Mouse (Mus musculus): ENCODE measurements around the gene B4galt3. TPM values are rescaled to one million over a fixed set of nuclear protein-coding genes. Genes with fewer than 3 reads are reported as not detected.
"Not testable (repeated sequence)": the region's sequence is repeated elsewhere in the genome, so short reads cannot be mapped to it uniquely, and the experiment has no call there.

B4galt3 gene
- polyA plus RNA-seq, 1 experiment from 2014 or later = 66.3 TPM

GRCm38 (mm10) chr1:171293351-171293750, 23.2 kb downstream of the B4galt3 start:
- ATAC-seq (ENCODE audit: low FRiP score) (no peak), DNase-seq (ENCODE audit: low spot score) (no peak)
- H3K27me3 ChIP-seq (ENCODE audit: control insufficient read depth, insufficient read depth, low read length) = peaks cover 6% of the 10 kb centered on the region
- 0 out of 2 replicates have a peak, but pooled peaks cover 3% of the 10 kb centered on the region for H3K4me1 ChIP-seq (replicated peaks; ENCODE audit: control insufficient read depth, insufficient read depth, low read length)
- H3K9ac ChIP-seq (ENCODE audit: low read depth, low read length) = no peak overlapping the region; the same call in 1 of the 2 replicates
- H3K4me3 ChIP-seq (ENCODE audit: low read depth, low read length) = no peak overlapping the region
- H3K27ac ChIP-seq (ENCODE audit: low read depth, low read length) = no peak overlapping the region
- H3K4me2 ChIP-seq (replicated peaks; ENCODE audit: low read depth, low read length) = no peak overlapping the region
- no peaks in the 10 kb centered on the region for H3K36me3 ChIP-seq (ENCODE audit: control insufficient read depth, insufficient read depth, low read length)
- 91% methylated on average over 3 of the region's 3 CpGs for WGBS
- no peaks in the 10 kb centered on the region for H3K9me3 ChIP-seq (ENCODE audit: control insufficient read depth, low read length)

DNA sequence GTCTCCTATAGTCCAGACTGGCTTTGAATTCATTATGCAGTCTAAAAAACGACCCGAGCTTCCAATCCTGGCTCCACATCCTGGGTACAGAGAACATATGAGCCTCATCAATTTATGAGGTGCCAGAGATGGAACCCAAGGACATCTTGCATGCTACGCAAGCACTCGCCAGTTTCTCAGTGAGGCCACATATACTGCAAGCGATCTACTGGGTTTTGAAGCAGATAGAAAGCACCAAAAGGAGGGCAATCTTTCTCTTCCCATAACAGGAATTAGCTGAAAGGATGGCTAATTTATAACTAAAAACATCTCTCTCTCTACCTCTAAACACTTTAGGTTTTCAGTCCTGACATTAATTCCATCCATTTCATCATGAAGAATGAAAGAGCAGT, 23.8 kb downstream of the B4galt3 start:
- no peaks in the 10 kb centered on the region for H3K36me3 ChIP-seq (ENCODE audit: control insufficient read depth, insufficient read depth, low read length)
- 0 out of 2 replicates have a peak, but pooled peaks cover 3% of the 10 kb centered on the region for H3K4me1 ChIP-seq (replicated peaks; ENCODE audit: control insufficient read depth, insufficient read depth, low read length)
- peak overlapping the region; percentile 65 for H3K4me2 ChIP-seq (replicated peaks; ENCODE audit: low read depth, low read length)
- H3K27me3 ChIP-seq (ENCODE audit: control insufficient read depth, insufficient read depth, low read length) = peaks cover 6% of the 10 kb centered on the region
- peak overlapping the region; percentile 81 for H3K9ac ChIP-seq (ENCODE audit: low read depth, low read length)
- no peaks in the 10 kb centered on the region for H3K9me3 ChIP-seq (ENCODE audit: control insufficient read depth, low read length)
- WGBS = 50% methylated on average over 5 of the region's 5 CpGs
- H3K27ac ChIP-seq (ENCODE audit: low read depth, low read length) = peak overlapping the region; percentile 33
- ATAC-seq (ENCODE audit: low FRiP score) (no peak), DNase-seq (ENCODE audit: low spot score) (no peak)
- peak overlapping the region; percentile 48 for H3K4me3 ChIP-seq (ENCODE audit: low read depth, low read length)

DNA sequence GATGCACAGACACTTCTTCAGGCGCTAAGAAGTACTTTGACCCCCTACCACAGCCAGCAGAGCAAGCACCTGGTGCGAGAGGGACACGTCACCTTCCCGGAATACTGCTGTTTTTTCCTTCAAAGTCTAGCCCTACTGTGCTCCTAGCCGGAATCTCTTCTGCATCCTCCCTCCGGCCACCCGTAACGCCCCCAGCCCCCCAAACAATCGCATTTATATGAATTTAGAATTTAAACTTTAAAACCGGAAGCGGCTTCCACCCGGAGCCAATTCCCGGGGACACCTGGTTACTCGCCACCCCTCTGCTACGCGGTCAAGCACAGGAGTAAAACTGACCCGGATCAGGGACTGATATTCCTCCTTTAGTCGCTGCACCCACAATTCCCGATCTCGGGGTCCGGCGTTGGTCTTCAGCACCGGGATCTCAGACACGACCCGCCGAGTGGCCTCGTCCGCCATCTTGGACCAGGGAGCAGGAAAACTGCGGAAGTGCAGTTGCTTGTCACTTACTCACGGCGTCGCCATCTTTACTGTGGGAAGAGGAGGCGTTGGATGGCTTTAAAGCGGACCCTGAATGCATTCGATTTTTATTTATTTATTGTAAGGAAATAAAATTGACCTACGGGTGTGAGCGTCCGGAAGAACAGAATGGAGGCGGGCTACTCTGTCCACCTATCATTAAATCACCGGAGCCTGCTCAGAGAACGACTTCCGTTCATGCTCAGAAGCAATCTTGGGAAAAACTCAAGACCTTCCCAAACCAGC, 24.4 kb downstream of the B4galt3 start, which contains the start of gene Ufc1:
Gene Ufc1, minus strand, starts transcription at position 727 of the 765 bp plus-strand sequence.
- H3K27me3 ChIP-seq (ENCODE audit: control insufficient read depth, insufficient read depth, low read length) = peaks cover 6% of the 10 kb centered on the region
- H3K9ac ChIP-seq (ENCODE audit: low read depth, low read length) = peak within 1 kb of the TSS; percentile 81
- H3K4me2 ChIP-seq (replicated peaks; ENCODE audit: low read depth, low read length) = peak within 1 kb of the TSS; percentile 65
- peak; percentile 87 for ATAC-seq (ENCODE audit: low FRiP score)
- DNase-seq (ENCODE audit: low spot score) = peak; percentile 85
- H3K4me3 ChIP-seq (ENCODE audit: low read depth, low read length) = peak within 1 kb of the TSS; percentile 48
- H3K4me1 ChIP-seq (replicated peaks; ENCODE audit: control insufficient read depth, insufficient read depth, low read length) = 0 out of 2 replicates have a peak, but pooled peaks cover 3% of the 10 kb centered on the region
- H3K9me3 ChIP-seq (ENCODE audit: control insufficient read depth, low read length) = no peaks in the 10 kb centered on the region
- WGBS = 1% methylated on average over 42 of the region's 42 CpGs
- no peaks in the 10 kb centered on the region for H3K36me3 ChIP-seq (ENCODE audit: control insufficient read depth, insufficient read depth, low read length)
- H3K27ac ChIP-seq (ENCODE audit: low read depth, low read length) = peak within 1 kb of the TSS; percentile 89

- WGBS = 16% methylated on average over 3 of the region's 3 CpGs
- Histone ChIP-seq H3K9me3 (ENCODE audit: control insufficient read depth, low read length) (no peaks in the 10 kb centered on the region), H3K27me3 (ENCODE audit: control insufficient read depth, insufficient read depth, low read length) (peaks cover 6% of the 10 kb centered on the region), H3K4me3 (ENCODE audit: low read depth, low read length) (peak overlapping the region; percentile 48), H3K9ac (ENCODE audit: low read depth, low read length) (peak overlapping the region; percentile 81), H3K27ac (ENCODE audit: low read depth, low read length) (peak overlapping the region; percentile 89; the same call in 1 of the 2 replicates), H3K36me3 (ENCODE audit: control insufficient read depth, insufficient read depth, low read length) (no peaks in the 10 kb centered on the region), H3K4me2 (replicated peaks; ENCODE audit: low read depth, low read length) (peak overlapping the region; percentile 43), H3K4me1 (replicated peaks; ENCODE audit: control insufficient read depth, insufficient read depth, low read length) (0 out of 2 replicates have a peak, but pooled peaks cover 3% of the 10 kb centered on the region)
- ATAC-seq (ENCODE audit: low FRiP score) = 0 out of 2 replicates have a peak, but pooled peaks have one; percentile 31
- no peak for DNase-seq (ENCODE audit: low spot score)
These were observed 24.9 kb downstream of the B4galt3 start for GRCm38 (mm10) chr1:171295063-171295402.

DNA sequence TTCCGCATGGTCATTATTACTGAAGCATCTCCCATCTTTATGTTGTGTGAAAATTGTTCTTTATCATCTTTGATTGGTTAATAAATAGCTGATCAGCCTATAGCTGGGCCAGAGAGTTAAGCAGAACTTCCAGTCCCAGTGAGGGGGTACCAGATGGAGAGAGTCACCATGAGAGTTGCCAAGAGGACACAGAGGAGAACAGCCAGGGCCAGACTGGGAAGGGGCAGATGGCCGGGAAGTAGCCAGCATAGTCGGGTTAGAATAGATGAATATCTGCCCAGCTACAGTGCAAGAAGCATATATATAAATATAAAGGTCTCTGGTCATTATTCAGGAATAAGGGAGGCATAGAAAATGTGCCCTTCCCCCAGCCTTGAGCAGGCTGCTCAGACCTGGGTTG, 28.1 kb downstream of the B4galt3 start:
- no peak overlapping the region for H3K4me2 ChIP-seq (replicated peaks; ENCODE audit: low read depth, low read length)
- no peak overlapping the region for H3K9ac ChIP-seq (ENCODE audit: low read depth, low read length)
- 0 out of 2 replicates have a peak, but pooled peaks cover 3% of the 10 kb centered on the region for H3K4me1 ChIP-seq (replicated peaks; ENCODE audit: control insufficient read depth, insufficient read depth, low read length)
- no peak overlapping the region for H3K27ac ChIP-seq (ENCODE audit: low read depth, low read length)
- H3K4me3 ChIP-seq (ENCODE audit: low read depth, low read length) = no peak overlapping the region
- 71% methylated on average over 3 of the region's 3 CpGs for WGBS
- no peaks in the 10 kb centered on the region for H3K36me3 ChIP-seq (ENCODE audit: control insufficient read depth, insufficient read depth, low read length)
- ATAC-seq (ENCODE audit: low FRiP score) (no peak), DNase-seq (ENCODE audit: low spot score) (no peak)
- peaks cover 6% of the 10 kb centered on the region for H3K27me3 ChIP-seq (ENCODE audit: control insufficient read depth, insufficient read depth, low read length)
- H3K9me3 ChIP-seq (ENCODE audit: control insufficient read depth, low read length) = no peaks in the 10 kb centered on the region

- H3K4me3 ChIP-seq (ENCODE audit: low read depth, low read length); H3K9me3 ChIP-seq (ENCODE audit: control insufficient read depth, low read length); H3K36me3 ChIP-seq (ENCODE audit: control insufficient read depth, insufficient read depth, low read length); H3K27ac ChIP-seq (ENCODE audit: low read depth, low read length); DNase-seq (ENCODE audit: low spot score); ATAC-seq (ENCODE audit: low FRiP score); H3K4me2 ChIP-seq (replicated peaks; ENCODE audit: low read depth, low read length); H3K9ac ChIP-seq (ENCODE audit: low read depth, low read length); H3K4me1 ChIP-seq (replicated peaks; ENCODE audit: control insufficient read depth, insufficient read depth, low read length); H3K27me3 ChIP-seq (ENCODE audit: control insufficient read depth, insufficient read depth, low read length): not testable (repeated sequence)
- 74% methylated on average over 5 of the region's 5 CpGs for WGBS
These were observed 36.0 kb downstream of the B4galt3 start for GRCm38 (mm10) chr1:171306157-171306556.

GRCm38 (mm10) chr1:171309321-171309720, 39.2 kb downstream of the B4galt3 start:
- H3K4me1 ChIP-seq (replicated peaks; ENCODE audit: control insufficient read depth, insufficient read depth, low read length) = no peaks in the 10 kb centered on the region
- H3K27me3 ChIP-seq (ENCODE audit: control insufficient read depth, insufficient read depth, low read length) = no peaks in the 10 kb centered on the region
- no peak overlapping the region for H3K4me3 ChIP-seq (ENCODE audit: low read depth, low read length)
- H3K36me3 ChIP-seq (ENCODE audit: control insufficient read depth, insufficient read depth, low read length) = no peaks in the 10 kb centered on the region
- ATAC-seq (ENCODE audit: low FRiP score) (no peak), DNase-seq (ENCODE audit: low spot score) (no peak)
- no peak overlapping the region for H3K9ac ChIP-seq (ENCODE audit: low read depth, low read length)
- no peak overlapping the region for H3K4me2 ChIP-seq (replicated peaks; ENCODE audit: low read depth, low read length)
- no peaks in the 10 kb centered on the region for H3K9me3 ChIP-seq (ENCODE audit: control insufficient read depth, low read length)
- H3K27ac ChIP-seq (ENCODE audit: low read depth, low read length) = no peak overlapping the region
- WGBS = 73% methylated on average over 2 of the region's 2 CpGs

GRCm38 (mm10) chr1:171319748-171320147, 49.6 kb downstream of the B4galt3 start:
- Histone ChIP-seq H3K4me1 (replicated peaks; ENCODE audit: control insufficient read depth, insufficient read depth, low read length) (no peaks in the 10 kb centered on the region), H3K27me3 (ENCODE audit: control insufficient read depth, insufficient read depth, low read length) (no peaks in the 10 kb centered on the region), H3K36me3 (ENCODE audit: control insufficient read depth, insufficient read depth, low read length) (no peaks in the 10 kb centered on the region), H3K27ac (ENCODE audit: low read depth, low read length) (no peak overlapping the region), H3K9me3 (ENCODE audit: control insufficient read depth, low read length) (no peaks in the 10 kb centered on the region), H3K4me3 (ENCODE audit: low read depth, low read length) (no peak overlapping the region), H3K4me2 (replicated peaks; ENCODE audit: low read depth, low read length) (no peak overlapping the region), H3K9ac (ENCODE audit: low read depth, low read length) (no peak overlapping the region)
- WGBS = 12% methylated on average over 7 of the region's 7 CpGs
- ATAC-seq (ENCODE audit: low FRiP score) (no peak), DNase-seq (ENCODE audit: low spot score) (no peak)

GRCm38 (mm10) chr1:171320151-171320550, 50.0 kb downstream of the B4galt3 start:
- 15% methylated on average over 5 of the region's 5 CpGs for WGBS
- ATAC-seq (ENCODE audit: low FRiP score) (no peak), DNase-seq (ENCODE audit: low spot score) (no peak)
- Histone ChIP-seq H3K9ac (ENCODE audit: low read depth, low read length) (no peak overlapping the region), H3K27ac (ENCODE audit: low read depth, low read length) (no peak overlapping the region), H3K36me3 (ENCODE audit: control insufficient read depth, insufficient read depth, low read length) (no peaks in the 10 kb centered on the region), H3K27me3 (ENCODE audit: control insufficient read depth, insufficient read depth, low read length) (no peaks in the 10 kb centered on the region), H3K4me2 (replicated peaks; ENCODE audit: low read depth, low read length) (no peak overlapping the region), H3K4me3 (ENCODE audit: low read depth, low read length) (no peak overlapping the region), H3K9me3 (ENCODE audit: control insufficient read depth, low read length) (no peaks in the 10 kb centered on the region), H3K4me1 (replicated peaks; ENCODE audit: control insufficient read depth, insufficient read depth, low read length) (no peaks in the 10 kb centered on the region)
